Mouse (Mus musculus): Measurements from ENCODE around the gene Spint3.
"Not testable (repeated sequence)": the region's sequence is repeated elsewhere in the genome, so short reads cannot be mapped to it uniquely, and the experiment has no call there.

Gene Spint3

GRCm38 (mm10) chr2:164573359-164573758 lies at the start of gene Spint3:
Gene Spint3, minus strand, starts transcription at chr2:164573459.
- DNase-seq = not testable (repeated sequence)

GRCm38 (mm10) chr2:164621775-164622174 lies 48.5 kb upstream of the Spint3 start:
- DNase-seq = peak; percentile 5

DNA sequence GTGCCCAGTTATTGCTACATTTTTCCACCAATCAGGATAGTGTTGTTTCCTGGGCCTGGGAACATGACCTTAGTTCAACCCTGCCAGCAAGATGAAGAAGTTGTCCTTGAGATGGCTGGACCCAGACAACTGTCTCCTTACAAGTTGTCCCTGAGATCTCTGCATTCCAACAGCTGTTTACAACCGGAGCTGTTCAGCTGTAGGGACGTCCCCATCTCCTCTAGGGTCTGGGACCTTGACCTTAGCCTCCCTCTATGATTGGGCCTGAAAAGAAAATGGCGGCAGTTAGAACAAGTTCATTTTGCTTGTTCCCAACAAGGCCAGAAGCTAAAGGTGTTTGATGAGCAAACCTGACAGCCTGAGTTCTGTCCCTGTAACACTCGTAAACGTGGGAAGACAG lies 45.8 kb upstream of the Spint3 start:
- DNase-seq = no peak

GRCm38 (mm10) chr2:164615386-164615785 lies 42.1 kb upstream of the Spint3 start:
- DNase-seq = no peak

DNA sequence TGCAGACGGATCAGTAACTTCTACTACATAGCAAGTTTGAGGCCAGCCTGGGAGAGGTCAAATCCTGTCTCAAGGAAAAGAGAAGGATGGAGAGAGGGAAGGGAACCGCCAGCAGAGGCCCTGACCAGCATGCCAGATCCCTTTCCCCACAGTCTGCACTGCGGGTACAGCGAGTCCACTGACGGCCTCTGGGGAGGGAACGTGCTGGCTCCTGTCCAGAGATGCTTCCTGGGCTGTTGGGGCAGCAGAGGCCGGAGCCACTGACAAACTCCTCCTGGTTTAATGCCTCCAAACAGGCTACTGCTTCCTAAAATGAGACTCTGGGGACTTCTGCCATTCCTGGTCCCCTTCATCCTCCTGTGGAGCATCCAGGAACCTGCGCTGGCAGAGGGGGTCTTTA lies 40.2 kb upstream of the Spint3 start, which contains the start of the genes Wfdc6b and Wfdc8:
Gene Wfdc6b, plus strand, starts transcription at position 52 of the 400 bp plus-strand sequence.
Gene Wfdc8, minus strand, starts transcription at position 156 of the 400 bp plus-strand sequence.
- peak; percentile 25 for DNase-seq

DNA sequence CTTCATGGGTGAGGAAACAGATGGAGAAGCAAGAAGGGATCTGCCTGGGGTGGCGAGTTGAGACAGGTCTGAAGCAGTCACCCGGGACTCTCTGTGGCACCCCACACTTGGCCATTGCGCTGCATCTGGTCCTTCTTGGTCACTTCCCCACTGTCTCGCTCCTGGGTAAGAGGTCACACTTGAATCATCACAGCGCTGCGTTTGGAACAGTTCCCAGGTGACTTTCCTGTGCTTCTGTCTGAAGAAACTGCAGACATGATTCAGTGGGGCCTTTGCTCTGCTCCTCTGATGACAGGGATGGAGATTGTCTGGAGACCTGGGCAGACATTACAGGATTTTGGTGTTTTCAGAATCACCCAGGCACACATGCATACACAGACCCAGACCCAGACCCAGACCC lies 35.5 kb upstream of the Spint3 start:
- no peak for DNase-seq

- no peak for DNase-seq
Observed at GRCm38 (mm10) chr2:164604411-164604810, 31.2 kb upstream of the Spint3 start.

GRCm38 (mm10) chr2:164603482-164603881 lies 30.2 kb upstream of the Spint3 start:
- DNase-seq = no peak

- DNase-seq = no peak
Observed at GRCm38 (mm10) chr2:164600179-164600578, 26.9 kb upstream of the Spint3 start.

GRCm38 (mm10) chr2:164593494-164593893 lies 20.2 kb upstream of the Spint3 start, which contains the start of gene Eppin:
Gene Eppin, minus strand, starts transcription at chr2:164593594.
- no peak for DNase-seq

DNA sequence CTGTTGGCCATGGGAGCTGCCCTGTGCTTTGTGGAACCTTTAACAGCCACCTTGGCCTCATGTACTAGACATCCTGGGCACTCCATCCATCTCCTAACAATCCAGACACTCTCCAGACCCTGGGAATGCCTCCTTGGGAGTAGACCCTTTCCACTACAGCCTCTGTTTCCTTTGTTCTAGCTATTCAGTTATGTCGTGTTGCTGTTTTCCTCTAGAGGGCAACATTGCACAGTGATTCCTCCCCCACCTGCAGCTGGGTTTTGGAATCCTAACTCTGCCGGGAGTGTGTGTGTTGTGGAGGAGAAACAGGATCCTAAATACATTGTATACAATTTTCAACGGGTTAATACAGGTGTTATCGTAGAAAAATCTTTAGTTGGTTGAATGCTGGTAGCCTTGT lies 18.8 kb upstream of the Spint3 start:
- DNase-seq = peak; percentile 39

DNA sequence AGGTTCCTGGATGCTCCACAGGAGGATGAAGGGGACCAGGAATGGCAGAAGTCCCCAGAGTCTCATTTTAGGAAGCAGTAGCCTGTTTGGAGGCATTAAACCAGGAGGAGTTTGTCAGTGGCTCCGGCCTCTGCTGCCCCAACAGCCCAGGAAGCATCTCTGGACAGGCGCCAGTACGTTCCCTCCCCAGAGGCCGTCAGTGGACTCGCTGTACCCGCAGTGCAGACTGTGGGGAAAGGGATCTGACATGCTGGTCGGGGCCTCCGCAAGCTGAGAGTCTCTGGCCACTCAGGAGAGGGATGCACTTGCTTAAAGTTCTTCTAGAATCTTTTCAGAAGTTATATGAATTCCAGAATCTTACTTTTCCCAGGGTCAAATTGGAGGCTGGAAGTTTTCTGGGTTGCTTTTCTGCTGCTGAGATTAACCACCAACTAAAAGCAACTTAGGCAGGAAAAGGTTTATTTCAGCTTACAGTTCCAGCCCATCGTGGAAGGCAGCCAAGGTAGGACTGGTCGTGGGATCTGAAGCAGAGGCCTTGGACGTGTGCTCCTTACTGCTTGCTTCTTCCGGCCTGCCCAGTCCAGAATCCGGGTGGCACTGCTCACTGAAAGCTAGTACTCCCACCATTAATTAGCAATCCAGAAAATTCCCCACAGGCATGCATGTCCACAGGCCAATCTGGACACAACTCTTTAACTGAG lies 11.9 kb upstream of the Spint3 start, which contains the start of gene Wfdc6a:
Gene Wfdc6a, minus strand, starts transcription at position 423 of the 701 bp plus-strand sequence.
- not testable (repeated sequence) for DNase-seq

GRCm38 (mm10) chr2:164567460-164567859 lies 5.8 kb downstream of the Spint3 start:
- DNase-seq = no peak

- DNase-seq = no peak
Observed at GRCm38 (mm10) chr2:164566997-164567396, 6.3 kb downstream of the Spint3 start.

- DNase-seq = no peak
Observed at GRCm38 (mm10) chr2:164564346-164564745, 8.9 kb downstream of the Spint3 start.

DNA sequence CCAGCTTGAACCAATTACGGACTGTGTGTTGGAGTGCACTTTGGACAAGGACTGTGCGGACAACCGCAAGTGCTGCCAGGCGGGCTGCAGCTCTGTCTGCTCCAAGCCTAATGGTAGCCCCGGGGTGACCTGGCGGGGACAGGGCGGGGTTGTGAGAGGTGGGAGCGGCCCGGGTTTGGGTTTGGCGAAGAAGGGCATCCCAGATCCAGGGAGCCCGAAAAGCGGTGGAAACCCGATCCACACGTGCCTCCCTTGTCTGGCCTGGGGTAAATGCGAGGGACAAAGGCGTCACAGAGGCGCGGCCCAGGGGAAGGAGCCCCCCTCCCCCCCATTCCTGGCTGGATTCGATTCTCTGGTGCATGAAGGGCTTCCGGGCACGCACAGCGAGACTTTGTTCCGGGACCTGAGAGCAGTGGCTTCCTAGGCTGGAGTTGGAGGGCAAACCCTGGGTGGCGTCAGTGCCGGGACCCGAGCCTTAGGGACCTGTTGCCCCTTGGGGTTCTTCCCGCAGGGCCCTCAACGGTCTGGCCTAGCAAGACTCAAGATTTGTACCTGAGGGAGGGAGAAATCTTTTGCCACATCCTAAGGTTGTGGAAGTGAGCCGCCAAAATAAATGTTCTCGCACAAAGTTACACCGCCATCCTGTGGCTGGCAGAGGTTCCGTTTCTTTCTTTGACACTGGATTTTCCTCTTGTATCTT lies 9.8 kb downstream of the Spint3 start:
- peak; percentile 55 for DNase-seq

DNA sequence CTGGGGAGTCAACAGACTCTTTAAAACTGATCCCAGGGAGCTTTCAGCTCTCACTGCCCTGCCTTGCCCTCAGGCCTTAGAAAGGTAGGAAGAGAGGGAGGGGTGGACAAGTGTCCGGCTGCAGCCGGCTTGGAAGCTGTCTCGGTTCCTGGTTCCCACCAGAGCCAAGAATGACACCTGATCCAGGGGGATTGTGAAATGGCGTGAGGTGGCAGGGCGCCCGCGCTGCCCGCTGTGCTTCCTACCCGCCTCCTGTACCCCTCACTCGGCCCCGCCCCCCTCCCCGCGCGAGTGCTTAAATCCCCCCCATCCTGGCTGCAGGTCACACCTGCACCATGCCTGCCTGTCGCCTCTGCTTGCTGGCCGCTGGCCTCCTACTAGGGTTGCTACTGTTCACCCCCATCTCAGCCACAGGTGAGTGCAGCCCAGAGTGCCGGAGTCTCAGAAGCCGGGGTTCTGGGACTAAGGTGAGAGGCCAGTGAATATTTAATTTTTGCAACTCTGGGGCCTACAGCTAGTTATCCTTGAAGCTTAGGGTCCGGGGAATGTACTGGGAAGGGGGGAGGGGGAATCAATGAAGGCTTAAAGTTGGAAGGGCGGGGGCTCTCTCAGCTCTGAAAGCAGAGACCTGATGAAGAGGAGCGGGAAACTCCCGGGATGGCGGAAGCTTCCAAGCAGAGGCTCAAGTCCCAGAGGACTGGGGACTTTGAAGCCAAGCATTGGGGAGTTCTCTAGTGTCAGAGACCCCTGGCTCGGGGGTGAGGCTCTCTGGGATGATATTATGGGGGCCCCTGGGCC lies 10.7 kb downstream of the Spint3 start, which contains the start of gene Wfdc2:
Gene Wfdc2, plus strand, starts transcription at position 23 of the 798 bp plus-strand sequence.
- peak; percentile 65 for DNase-seq

GRCm38 (mm10) chr2:164560106-164560505 lies 13.2 kb downstream of the Spint3 start:
- DNase-seq = no peak

DNA sequence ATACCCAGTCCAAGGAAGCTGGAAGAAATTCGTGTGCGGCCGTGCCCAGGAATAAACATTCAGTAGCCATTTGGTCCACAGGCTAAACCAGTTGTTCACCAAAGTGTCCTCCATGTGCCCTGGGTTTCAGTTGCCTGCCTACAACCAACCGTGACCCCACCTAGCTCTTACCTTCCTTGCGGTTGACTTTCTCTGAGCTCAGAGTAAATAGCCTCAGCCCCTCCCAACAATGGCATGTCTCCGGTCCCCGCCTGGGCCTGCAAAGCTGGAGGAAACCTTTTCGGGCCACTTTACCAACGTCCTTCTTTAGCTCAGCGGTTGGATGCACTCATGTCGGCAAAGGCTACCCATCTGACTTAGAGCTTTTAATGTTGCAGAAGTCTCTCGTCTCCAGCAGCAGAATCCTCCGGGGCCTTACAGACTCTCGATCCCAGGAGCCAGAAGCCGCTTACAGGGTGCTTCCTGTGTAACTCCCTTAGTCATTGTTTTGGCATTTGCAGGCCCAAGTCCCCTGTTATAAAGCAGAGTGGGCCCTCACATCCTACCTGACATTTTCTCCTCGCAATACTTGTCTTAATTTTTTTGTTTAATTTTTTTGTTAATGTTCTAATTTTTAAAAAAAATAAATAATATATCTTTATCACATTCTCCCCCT lies 14.1 kb downstream of the Spint3 start:
- no peak for DNase-seq

- DNase-seq = no peak
Observed at GRCm38 (mm10) chr2:164558426-164558825, 14.8 kb downstream of the Spint3 start.

- DNase-seq = no peak
Observed at GRCm38 (mm10) chr2:164551502-164551901, 21.8 kb downstream of the Spint3 start.

DNA sequence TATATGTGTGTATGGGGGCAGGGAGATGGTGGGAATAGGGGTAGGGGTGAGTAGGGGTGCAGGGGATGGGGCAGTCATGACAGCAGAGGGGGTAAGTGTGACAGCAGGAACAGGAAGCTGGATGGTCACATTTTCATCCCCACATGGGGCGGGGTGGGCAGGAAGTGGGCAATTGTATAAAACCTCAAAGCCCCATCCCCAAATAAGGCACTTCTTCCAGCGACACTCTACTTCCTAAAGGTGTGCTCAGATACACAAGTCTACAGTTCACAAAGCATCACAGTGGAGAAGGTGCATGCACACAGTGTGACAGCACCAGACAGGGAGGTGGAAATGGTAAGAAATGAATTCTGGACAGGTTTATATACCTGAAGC lies 22.4 kb downstream of the Spint3 start:
- DNase-seq = no peak

Measured in kidney, adult 9 months (tissue).